Mouse (Mus musculus) cerebellum, postnatal 25 days (tissue): Measurements from ENCODE around the gene Trak1.

ENCODE experiments used
- DNase-seq, 2 experiments: peaks; one replicate each; pipeline ENCODE4 v3.0.0; 2021; ENCODE audit warnings: mixed read lengths in 2 of 2

Gene Trak1

DNA sequence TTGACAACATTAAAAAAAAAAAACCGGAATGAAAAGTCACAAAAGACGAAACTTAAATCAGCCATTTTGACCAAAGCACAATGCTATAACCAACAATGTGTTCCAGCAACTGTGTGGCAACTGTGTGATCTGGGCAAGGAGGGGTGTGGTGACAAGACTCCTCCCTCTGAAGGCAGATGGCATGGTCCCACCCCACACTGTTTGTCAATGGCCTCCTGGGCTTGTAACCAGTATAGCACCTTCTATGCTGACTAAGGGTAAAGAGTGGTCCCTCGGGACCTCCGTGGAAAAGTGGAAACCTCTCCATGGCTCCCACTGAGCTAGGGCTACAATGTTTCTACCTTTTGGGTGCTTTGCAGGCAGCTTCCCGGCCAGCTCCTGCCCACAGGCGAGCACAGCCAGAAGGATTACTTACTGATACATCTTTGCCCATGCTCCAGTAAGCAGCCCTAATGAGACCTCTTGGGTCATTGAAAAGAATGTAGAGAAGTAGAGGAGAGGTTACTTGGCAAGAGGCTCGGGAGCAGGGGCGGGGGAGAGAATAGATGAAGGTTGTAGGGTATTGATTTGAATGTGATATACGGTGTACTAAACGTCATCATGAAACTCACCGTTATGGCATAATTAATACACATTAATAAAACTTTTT, 194.4 kb downstream of the Trak1 start:
- DNase-seq: no peak

DNA sequence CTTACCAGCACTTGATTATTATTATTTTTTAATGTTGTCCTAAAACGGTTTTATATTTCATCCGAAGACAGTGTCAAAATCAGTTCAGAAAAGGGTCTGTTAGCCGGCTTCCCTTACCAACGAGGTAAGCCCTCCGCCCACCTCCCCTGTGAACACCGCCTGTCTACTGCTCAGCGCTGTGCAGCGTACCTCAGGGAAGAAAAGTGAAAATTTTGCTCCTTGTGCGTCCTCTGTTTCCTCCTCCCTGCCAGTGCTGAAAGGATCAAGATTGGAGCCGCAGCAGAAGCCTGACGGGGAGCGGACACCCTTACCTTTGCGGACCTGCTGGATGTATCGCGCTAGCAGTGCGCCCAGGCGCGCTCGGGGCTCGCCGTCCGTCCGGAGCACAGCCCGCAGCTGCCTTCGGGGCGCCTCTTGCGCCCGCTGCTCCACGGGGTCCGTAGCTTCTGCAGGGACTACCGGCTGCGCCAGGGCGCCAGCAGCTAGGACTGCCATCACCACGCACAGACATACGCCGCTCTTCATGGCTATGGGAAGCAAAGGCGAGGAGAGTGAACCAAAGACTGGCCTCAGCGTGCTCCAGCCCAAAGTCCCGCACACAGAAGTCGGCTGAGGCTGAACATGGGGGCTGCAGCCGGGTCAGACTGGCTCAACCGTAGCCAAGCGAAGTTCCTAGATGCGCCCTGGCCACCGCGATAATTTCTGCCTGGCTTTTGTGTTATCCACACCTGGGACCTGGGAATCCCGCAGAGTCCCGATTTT, 196.9 kb downstream of the Trak1 start:
- no peak for DNase-seq

DNA sequence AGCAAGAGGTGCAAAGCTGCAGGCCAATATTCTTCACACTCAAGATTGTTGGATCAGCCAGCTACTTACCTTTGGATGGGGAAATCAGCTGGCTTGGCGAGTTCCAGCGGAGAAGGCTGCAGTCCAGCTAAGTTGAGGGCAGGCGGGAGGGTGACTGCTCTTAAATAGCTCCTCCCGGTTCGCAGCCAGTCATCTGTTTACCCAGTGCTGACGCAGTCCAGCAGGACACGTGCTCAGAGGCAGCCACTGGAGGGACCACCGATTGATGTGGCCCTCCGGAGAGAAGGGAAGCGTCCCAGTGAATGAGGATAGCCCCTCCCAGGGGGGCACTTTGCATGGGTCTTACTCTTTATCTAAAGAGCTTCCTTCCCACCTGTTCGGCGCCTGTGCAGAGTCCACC, 198.2 kb downstream of the Trak1 start, which contains the start of gene Cck:
TSS of gene Cck (minus strand) at position 166 of the 400 bp plus-strand sequence.
- no peak for DNase-seq

DNA sequence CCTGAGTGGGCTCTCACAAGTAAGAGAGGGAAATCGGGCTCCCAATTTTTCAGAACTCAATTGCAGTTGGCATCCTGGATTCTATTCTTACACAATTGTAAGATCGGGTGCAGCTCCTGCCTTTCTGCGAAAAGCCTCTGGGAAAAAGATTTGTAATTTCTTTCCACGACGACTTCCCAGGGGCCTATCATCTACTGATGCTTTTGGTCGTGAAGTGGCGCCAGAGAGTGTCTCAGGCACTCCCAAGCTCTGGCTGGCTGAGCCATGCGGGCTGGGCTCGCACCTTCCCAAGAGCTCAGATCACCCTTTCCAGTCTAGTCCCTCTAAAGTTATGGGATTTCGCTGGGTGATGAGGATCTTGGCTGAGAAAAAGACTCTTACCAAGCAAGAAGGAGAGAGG, 198.8 kb downstream of the Trak1 start:
- DNase-seq: no peak

DNA sequence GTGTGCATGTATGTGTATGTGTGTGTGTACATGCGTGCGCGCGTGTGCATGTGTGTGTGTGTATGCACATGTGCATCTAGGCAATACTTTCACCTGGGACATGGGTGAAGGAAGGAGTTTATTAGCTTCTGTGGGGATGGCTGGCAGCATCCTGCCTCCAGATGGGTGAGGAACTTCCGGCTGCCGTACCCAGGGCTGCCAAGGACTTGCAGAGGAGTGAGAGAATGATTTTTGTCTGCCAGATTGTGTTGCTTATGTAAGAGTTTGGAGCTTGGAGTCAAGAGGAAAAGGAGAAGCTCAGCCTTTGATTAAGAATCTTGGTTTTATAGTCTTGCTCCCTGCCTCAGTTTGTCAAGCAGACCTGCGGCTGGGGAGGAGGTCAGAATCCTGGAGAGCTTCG, 208.0 kb downstream of the Trak1 start:
- DNase-seq: peak; percentile 28 to 33

DNA sequence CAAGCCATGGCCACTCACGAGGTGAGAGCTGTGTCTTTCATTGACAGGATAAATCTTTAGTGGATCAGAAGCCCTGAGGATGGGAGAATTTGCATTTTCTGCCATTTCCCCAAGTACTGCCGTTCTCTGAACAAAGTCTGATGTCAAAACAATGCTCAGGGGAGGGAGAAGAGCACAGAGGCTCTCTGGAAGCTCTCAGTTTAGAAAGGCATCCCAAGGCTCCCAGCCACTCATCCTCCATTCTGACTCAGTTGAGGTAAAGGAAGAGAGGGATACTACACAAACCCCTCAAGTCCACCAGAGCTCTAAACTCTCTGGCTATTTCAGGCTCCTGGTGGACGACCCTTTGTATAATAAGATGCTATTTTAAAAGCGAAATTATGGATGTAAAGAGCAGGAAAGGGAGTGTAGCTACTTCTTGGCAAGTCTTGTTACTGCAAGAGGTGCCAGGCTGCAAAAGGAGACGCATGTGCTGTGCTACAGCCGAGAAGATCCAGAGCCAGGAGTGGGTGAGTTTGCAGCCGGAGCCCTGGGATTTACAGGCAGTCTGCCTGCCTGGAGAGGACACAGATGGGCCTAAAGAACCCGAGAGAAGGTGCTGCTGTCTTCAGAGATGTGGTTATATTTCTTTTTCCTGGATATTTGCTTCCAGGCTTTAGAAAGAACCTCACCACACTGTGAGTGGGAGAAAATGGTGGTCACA, 209.3 kb downstream of the Trak1 start:
- DNase-seq: no peak

DNA sequence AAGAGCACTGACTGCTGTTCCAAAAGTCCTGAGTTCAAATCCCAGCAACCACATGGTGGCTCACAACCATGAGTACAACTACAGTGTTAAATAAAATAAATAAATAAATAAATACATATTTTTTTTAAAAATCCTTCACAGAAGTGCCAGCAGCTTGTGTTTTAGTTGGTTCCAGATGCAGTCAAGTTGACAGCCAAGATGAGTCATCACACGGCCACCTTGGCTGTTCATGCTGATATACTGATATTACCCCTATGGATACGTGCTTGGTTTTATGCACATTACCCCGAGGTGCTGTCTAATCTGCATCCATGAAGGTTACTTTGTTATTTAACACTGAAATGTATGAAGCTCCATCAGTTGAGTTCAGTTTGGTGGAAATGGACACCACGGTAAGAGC, 214.6 kb downstream of the Trak1 start:
- no peak for DNase-seq

DNA sequence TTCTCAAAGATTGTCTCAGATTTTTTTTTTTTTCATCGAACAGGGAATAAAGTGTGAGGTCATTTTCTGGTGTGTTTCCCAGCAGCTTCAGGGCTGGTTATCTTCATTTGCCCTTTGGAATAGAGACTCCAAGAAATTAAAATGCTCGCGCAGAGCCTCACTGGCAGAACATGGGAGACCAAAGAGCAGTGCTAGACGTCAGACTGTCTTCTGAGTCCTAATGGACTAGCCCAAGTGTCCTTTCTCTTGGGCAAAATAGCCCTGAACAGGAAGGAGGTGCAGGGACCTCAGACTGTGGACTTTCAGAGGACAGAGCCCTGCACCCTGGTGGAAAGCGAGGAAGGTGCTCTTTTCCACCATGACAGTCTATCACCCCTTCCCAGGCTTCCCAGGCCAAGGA, 217.2 kb downstream of the Trak1 start:
- no peak for DNase-seq

DNA sequence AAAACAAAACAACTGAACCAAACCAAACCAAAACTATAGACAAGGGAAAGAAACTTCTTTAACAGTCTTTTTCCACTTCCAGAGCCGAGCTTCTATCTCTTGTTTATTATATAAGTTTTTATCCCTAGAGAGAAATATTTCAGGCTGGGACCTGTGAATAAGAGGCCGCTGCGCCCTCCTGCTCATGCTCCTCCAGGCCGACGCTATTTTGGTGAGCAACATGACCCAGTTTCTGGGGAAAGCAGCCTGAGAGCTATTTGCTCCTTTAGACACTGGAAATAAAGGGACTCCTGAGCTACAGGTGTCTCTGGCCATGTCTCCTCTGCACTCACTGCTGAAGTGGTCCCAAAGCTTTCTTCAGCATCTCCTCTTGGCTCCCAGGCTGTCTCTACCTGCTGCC, 222.7 kb downstream of the Trak1 start:
- DNase-seq: peak in 1 of 2 experiments; percentile 12
